Mouse (Mus musculus) liver, postnatal 0 days (tissue): ENCODE measurements around the gene Mtnr1a.

Source experiments
- CTCF ChIP-seq: sonication (generic); IDR thresholded peaks from 2 replicates; pipeline ENCODE4 v1.5.1; 2016; ENCODE audit warnings: antibody characterized with exemption, low read depth
- EP300 ChIP-seq: IDR thresholded peaks from 2 replicates; pipeline ENCODE4 v1.6.1; 2016; ENCODE audit warnings: antibody characterized with exemption, low read depth, mild to moderate bottlenecking

DNA sequence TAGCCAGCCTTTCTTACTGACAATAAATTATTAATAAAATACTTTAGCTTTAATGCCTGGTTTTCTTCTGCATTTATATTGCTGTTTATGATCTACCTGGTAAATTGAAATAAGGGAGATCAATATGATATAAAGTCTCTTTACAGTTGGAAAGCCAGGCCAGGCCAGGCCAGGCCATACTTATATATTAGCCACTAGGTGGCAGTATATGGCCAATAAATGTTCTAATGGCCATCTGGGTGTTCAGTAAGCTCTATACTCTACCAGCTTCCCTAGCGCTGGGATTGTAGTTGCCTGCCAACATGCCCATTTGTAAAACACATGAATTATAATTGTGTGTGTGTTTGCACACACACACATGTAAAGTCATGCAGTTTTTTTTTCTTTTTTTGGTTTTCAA is 16.7 kb upstream of the Mtnr1a start:
- TF ChIP-seq CTCF = peak; percentile 55
- TF ChIP-seq EP300 = no peak
